Mouse (Mus musculus): ENCODE data around the gene Btf3. TPM values are rescaled to one million over a fixed set of nuclear protein-coding genes. Genes with fewer than 3 reads are reported as not detected.

Gene Btf3
- 669 and 680 TPM in 2 replicates for polyA plus RNA-seq (2014; fragmentation: Nextera tagmentation; extraction: Ambion mirVana)

- H3K27me3 ChIP-seq (replicated peaks; ENCODE audit: control insufficient read depth, insufficient read depth, low read length) = no peaks in the 10 kb centered on the region
Measured at GRCm38 (mm10) chr13:98316480-98317245, at the start of gene Btf3. TSS of gene Btf3 (minus strand) at chr13:98317006.

GRCm38 (mm10) chr13:98365766-98366421 lies 49.1 kb upstream of the Btf3 start:
- no peak overlapping the region for H3K9ac ChIP-seq (ENCODE audit: low read length)
- H3K4me2 ChIP-seq (ENCODE audit: low read length) = peak overlapping the region; percentile 40
- no peaks in the 10 kb centered on the region for H3K36me3 ChIP-seq (ENCODE audit: control insufficient read depth, insufficient read depth, low read length)
- 1% methylated on average over 52 of the region's 52 CpGs for WGBS
- no peak overlapping the region for H3K27ac ChIP-seq (ENCODE audit: low read depth, low read length)
- H3K4me3 ChIP-seq (ENCODE audit: low read depth, low read length) = peak overlapping the region; percentile 6; the same call in 1 of the 2 replicates
- no peaks in the 10 kb centered on the region for H3K4me1 ChIP-seq (ENCODE audit: control insufficient read depth, insufficient read depth, low read length)
- DNase-seq (ENCODE audit: low spot score) = no peak
- peak; percentile 26; the same call in 1 of the 2 replicates for ATAC-seq
- no peaks in the 10 kb centered on the region for H3K9me3 ChIP-seq (replicated peaks; ENCODE audit: control insufficient read depth, low read length)
- peaks cover 86% of the 10 kb centered on the region for H3K27me3 ChIP-seq (replicated peaks; ENCODE audit: control insufficient read depth, insufficient read depth, low read length)

More at GRCm38 (mm10) chr13:98316480-98317245, at the start of gene Btf3:
- Histone ChIP-seq H3K4me3 (ENCODE audit: low read depth, low read length) (peak within 1 kb of the TSS; percentile 98), H3K4me2 (ENCODE audit: low read length) (peak within 1 kb of the TSS; percentile 82), H3K9me3 (replicated peaks; ENCODE audit: control insufficient read depth, low read length) (no peaks in the 10 kb centered on the region), H3K9ac (ENCODE audit: low read length) (peak within 1 kb of the TSS; percentile 96), H3K27ac (ENCODE audit: low read depth, low read length) (peak within 1 kb of the TSS; percentile 81), H3K36me3 (ENCODE audit: control insufficient read depth, insufficient read depth, low read length) (peaks cover 25% of the 10 kb centered on the region), H3K4me1 (ENCODE audit: control insufficient read depth, insufficient read depth, low read length) (peaks cover 14% of the 10 kb centered on the region)
- DNase-seq (ENCODE audit: low spot score) (peak; percentile 97), ATAC-seq (peak; percentile 96)
- under 1% methylated on average over 75 of the region's 90 CpGs for WGBS

GRCm38 (mm10) chr13:98365081-98365480 lies 48.3 kb upstream of the Btf3 start:
- Histone ChIP-seq H3K4me2 (ENCODE audit: low read length) (no peak overlapping the region), H3K4me3 (ENCODE audit: low read depth, low read length) (no peak overlapping the region), H3K9me3 (replicated peaks; ENCODE audit: control insufficient read depth, low read length) (no peaks in the 10 kb centered on the region), H3K27ac (ENCODE audit: low read depth, low read length) (no peak overlapping the region), H3K9ac (ENCODE audit: low read length) (no peak overlapping the region), H3K4me1 (ENCODE audit: control insufficient read depth, insufficient read depth, low read length) (no peaks in the 10 kb centered on the region), H3K27me3 (replicated peaks; ENCODE audit: control insufficient read depth, insufficient read depth, low read length) (peaks cover 88% of the 10 kb centered on the region), H3K36me3 (ENCODE audit: control insufficient read depth, insufficient read depth, low read length) (no peaks in the 10 kb centered on the region)
- ATAC-seq (no peak), DNase-seq (ENCODE audit: low spot score) (no peak)
- under 1% methylated on average over 8 of the region's 8 CpGs for WGBS

GRCm38 (mm10) chr13:98363046-98363445 lies 46.2 kb upstream of the Btf3 start:
- no peaks in the 10 kb centered on the region for H3K4me1 ChIP-seq (ENCODE audit: control insufficient read depth, insufficient read depth, low read length)
- no peak overlapping the region for H3K27ac ChIP-seq (ENCODE audit: low read depth, low read length)
- no peak overlapping the region for H3K4me2 ChIP-seq (ENCODE audit: low read length)
- H3K9me3 ChIP-seq (replicated peaks; ENCODE audit: control insufficient read depth, low read length) = no peaks in the 10 kb centered on the region
- WGBS = 6% methylated on average over 4 of the region's 4 CpGs
- no peak overlapping the region for H3K9ac ChIP-seq (ENCODE audit: low read length)
- DNase-seq (ENCODE audit: low spot score) (no peak), ATAC-seq (no peak)
- peaks cover 87% of the 10 kb centered on the region for H3K27me3 ChIP-seq (replicated peaks; ENCODE audit: control insufficient read depth, insufficient read depth, low read length)
- no peaks in the 10 kb centered on the region for H3K36me3 ChIP-seq (ENCODE audit: control insufficient read depth, insufficient read depth, low read length)
- no peak overlapping the region for H3K4me3 ChIP-seq (ENCODE audit: low read depth, low read length)

- Histone ChIP-seq H3K4me3 (ENCODE audit: low read depth, low read length) (no peak overlapping the region), H3K9me3 (replicated peaks; ENCODE audit: control insufficient read depth, low read length) (no peaks in the 10 kb centered on the region), H3K4me1 (ENCODE audit: control insufficient read depth, insufficient read depth, low read length) (no peaks in the 10 kb centered on the region), H3K27ac (ENCODE audit: low read depth, low read length) (no peak overlapping the region), H3K36me3 (ENCODE audit: control insufficient read depth, insufficient read depth, low read length) (no peaks in the 10 kb centered on the region), H3K27me3 (replicated peaks; ENCODE audit: control insufficient read depth, insufficient read depth, low read length) (peaks cover 76% of the 10 kb centered on the region), H3K9ac (ENCODE audit: low read length) (no peak overlapping the region), H3K4me2 (ENCODE audit: low read length) (no peak overlapping the region)
- DNase-seq (ENCODE audit: low spot score) (no peak), ATAC-seq (no peak)
- WGBS = 1% methylated on average over 5 of the region's 5 CpGs
Measured at GRCm38 (mm10) chr13:98361161-98361560, 44.4 kb upstream of the Btf3 start.

GRCm38 (mm10) chr13:98360391-98360790 lies 43.6 kb upstream of the Btf3 start:
- no peak overlapping the region for H3K4me3 ChIP-seq (ENCODE audit: low read depth, low read length)
- H3K4me1 ChIP-seq (ENCODE audit: control insufficient read depth, insufficient read depth, low read length) = 0 out of 2 replicates have a peak, but pooled peaks cover 1% of the 10 kb centered on the region
- no peak overlapping the region for H3K4me2 ChIP-seq (ENCODE audit: low read length)
- H3K36me3 ChIP-seq (ENCODE audit: control insufficient read depth, insufficient read depth, low read length) = no peaks in the 10 kb centered on the region
- DNase-seq (ENCODE audit: low spot score) = no peak
- H3K9me3 ChIP-seq (replicated peaks; ENCODE audit: control insufficient read depth, low read length) = no peaks in the 10 kb centered on the region
- no peak for ATAC-seq
- no peak overlapping the region for H3K9ac ChIP-seq (ENCODE audit: low read length)
- H3K27ac ChIP-seq (ENCODE audit: low read depth, low read length) = no peak overlapping the region
- 2% methylated on average over 6 of the region's 6 CpGs for WGBS
- H3K27me3 ChIP-seq (replicated peaks; ENCODE audit: control insufficient read depth, insufficient read depth, low read length) = peaks cover 76% of the 10 kb centered on the region

- no peak for DNase-seq (ENCODE audit: low spot score)
- Histone ChIP-seq H3K4me3 (ENCODE audit: low read depth, low read length) (no peak overlapping the region), H3K27ac (ENCODE audit: low read depth, low read length) (no peak overlapping the region), H3K9me3 (replicated peaks; ENCODE audit: control insufficient read depth, low read length) (no peaks in the 10 kb centered on the region), H3K27me3 (replicated peaks; ENCODE audit: control insufficient read depth, insufficient read depth, low read length) (peaks cover 80% of the 10 kb centered on the region), H3K4me2 (ENCODE audit: low read length) (no peak overlapping the region), H3K9ac (ENCODE audit: low read length) (no peak overlapping the region), H3K4me1 (ENCODE audit: control insufficient read depth, insufficient read depth, low read length) (peaks cover 8% of the 10 kb centered on the region; the same call in 1 of the 2 replicates), H3K36me3 (ENCODE audit: control insufficient read depth, insufficient read depth, low read length) (no peaks in the 10 kb centered on the region)
- under 1% methylated on average over 6 of the region's 8 CpGs for WGBS
- ATAC-seq = no peak
Measured at GRCm38 (mm10) chr13:98359337-98359736, 42.5 kb upstream of the Btf3 start.

- Histone ChIP-seq H3K27ac (ENCODE audit: low read depth, low read length) (peak overlapping the region; percentile 21; the same call in 1 of the 2 replicates), H3K4me1 (ENCODE audit: control insufficient read depth, insufficient read depth, low read length) (peaks cover 11% of the 10 kb centered on the region; the same call in 1 of the 2 replicates), H3K27me3 (replicated peaks; ENCODE audit: control insufficient read depth, insufficient read depth, low read length) (peaks cover 82% of the 10 kb centered on the region), H3K9me3 (replicated peaks; ENCODE audit: control insufficient read depth, low read length) (no peaks in the 10 kb centered on the region), H3K36me3 (ENCODE audit: control insufficient read depth, insufficient read depth, low read length) (no peaks in the 10 kb centered on the region), H3K4me2 (ENCODE audit: low read length) (peak overlapping the region; percentile 12; the same call in 1 of the 2 replicates), H3K4me3 (ENCODE audit: low read depth, low read length) (no peak overlapping the region), H3K9ac (ENCODE audit: low read length) (0 out of 2 replicates have a peak overlapping the region, but pooled peaks have one; percentile 13)
- DNase-seq (ENCODE audit: low spot score) (no peak), ATAC-seq (no peak)
- 2% methylated on average over 23 of the region's 23 CpGs for WGBS
Measured at GRCm38 (mm10) chr13:98358424-98359181, 41.8 kb upstream of the Btf3 start.
